ENCODE assay signal across 12 mouse cellular contexts in genomic region chr19:38479473-38479872, GRCm38 (mm10). TPM values are rescaled to one million over a fixed set of nuclear protein-coding genes. Genes with fewer than 3 reads are reported as not detected.
DNase-seq lines count a peak whose midpoint lies in the region; ATAC-seq and TF ChIP-seq lines count a peak whose summit lies in the region.
"Had no signal": no experiment of that assay in that cellular context is flagged by ENCODE, and none has a peak within 500 bp of the region (broad histone marks: within the 10 kb centered on the region; RNA-seq: fewer than 3 reads in every experiment).

No protein-coding gene starts in this region.

- peak overlapping the region; percentile 62 for H3K4me2 ChIP-seq in heart, embryonic 15.5 days
- 0 out of 2 replicates have a peak overlapping the region, but pooled peaks have one; percentile 14 for H3K4me2 ChIP-seq in stomach, embryonic 15.5 days
- no peak overlapping the region for H3K4me2 ChIP-seq in stomach, postnatal 0 days (replicated peaks; ENCODE audit: low read depth)
- H3K4me2 ChIP-seq in hindbrain, embryonic 14.5 days (replicated peaks): 0 out of 2 replicates have a peak overlapping the region, but pooled peaks have one; percentile 1

- no peak for ATAC-seq in heart, embryonic 15.5 days (replicated peaks; ENCODE audit: insufficient number of reproducible peaks, insufficient read depth, low FRiP score, low read depth)
- no peak for ATAC-seq in stomach, embryonic 15.5 days (ENCODE audit: insufficient read depth, low FRiP score, low read depth)
- no peak for ATAC-seq in stomach, postnatal 0 days (ENCODE audit: low FRiP score, low TSS enrichment)
- ATAC-seq in hindbrain, embryonic 14.5 days (ENCODE audit: low FRiP score): no peak
- ATAC-seq: activated CD4-positive, CD25-positive, alpha-beta regulatory T cell, adult 4 months had no signal

- TF ChIP-seq CTCF in stomach, postnatal 0 days (IDR thresholded peaks at IDR 0.05; ENCODE audit: low read depth): no peak

- intact Hi-C loops in heart, postnatal 36 days (cut with DNase I): loop anchor here (5.0 kb wide), 1 partner anchor 47 kb away; no protein-coding TSS in a partner anchor

- WGBS in heart, embryonic 15.5 days: 65% methylated on average over 5 of the region's 5 CpGs
- 74% methylated on average over 5 of the region's 5 CpGs for WGBS in stomach, embryonic 15.5 days
- WGBS in stomach, postnatal 0 days: 73% methylated on average over 5 of the region's 5 CpGs
- WGBS in hindbrain, embryonic 14.5 days: 82% methylated on average over 5 of the region's 5 CpGs

- H3K9me3 ChIP-seq in heart, embryonic 15.5 days (replicated peaks): no peaks in the 10 kb centered on the region
- H3K9me3 ChIP-seq in stomach, embryonic 15.5 days: no peaks in the 10 kb centered on the region
- no peaks in the 10 kb centered on the region for H3K9me3 ChIP-seq in stomach, postnatal 0 days (ENCODE audit: control insufficient read depth, low read length)
- no peaks in the 10 kb centered on the region for H3K9me3 ChIP-seq in hindbrain, embryonic 14.5 days (ENCODE audit: control insufficient read depth, low read length)

- TF ChIP-seq EP300 in stomach, postnatal 0 days (optimal IDR thresholded peaks at IDR 0.05): no peak

- peaks cover 9% of the 10 kb centered on the region; the same call in 1 of the 2 replicates for H3K27me3 ChIP-seq in heart, embryonic 15.5 days
- H3K27me3 ChIP-seq in stomach, embryonic 15.5 days (replicated peaks): 0 out of 2 replicates have a peak, but pooled peaks cover 3% of the 10 kb centered on the region
- H3K27me3 ChIP-seq in stomach, postnatal 0 days (ENCODE audit: control insufficient read depth, insufficient read depth, low read length): no peaks in the 10 kb centered on the region
- peaks cover 32% of the 10 kb centered on the region for H3K27me3 ChIP-seq in hindbrain, embryonic 14.5 days (ENCODE audit: control insufficient read depth, insufficient read depth, low read length)

- no peaks in the 10 kb centered on the region for H3K36me3 ChIP-seq in heart, embryonic 15.5 days
- H3K36me3 ChIP-seq in stomach, embryonic 15.5 days: no peaks in the 10 kb centered on the region
- no peaks in the 10 kb centered on the region for H3K36me3 ChIP-seq in stomach, postnatal 0 days (ENCODE audit: control insufficient read depth, insufficient read depth, low read length)
- H3K36me3 ChIP-seq in hindbrain, embryonic 14.5 days (replicated peaks; ENCODE audit: control insufficient read depth, insufficient read depth): no peaks in the 10 kb centered on the region

- no peak overlapping the region for H3K9ac ChIP-seq in heart, embryonic 15.5 days
- no peak overlapping the region for H3K9ac ChIP-seq in stomach, embryonic 15.5 days
- H3K9ac ChIP-seq in stomach, postnatal 0 days (ENCODE audit: low read length): no peak overlapping the region
- no peak overlapping the region for H3K9ac ChIP-seq in hindbrain, embryonic 14.5 days

- DNase-seq in heart, postnatal 36 days: no peak
- DNase-seq in stomach, postnatal 0 days (ENCODE audit: low spot score): no peak
- DNase-seq in hindbrain, embryonic 14.5 days (ENCODE audit: low spot score): no peak
- DNase-seq in layer of hippocampus, adult 18-20 months (ENCODE audit: low spot score in 2 of 2): no peak
- no peak for DNase-seq in urinary bladder, postnatal 10 days (ENCODE audit: low spot score)
- DNase-seq: cerebellum, adult 2 months; kidney, postnatal 25 days; right cerebral cortex, postnatal 25 days; thymus, postnatal 14 days had no signal

- no peak overlapping the region for H3K4me3 ChIP-seq in heart, embryonic 15.5 days
- no peak overlapping the region for H3K4me3 ChIP-seq in stomach, embryonic 15.5 days (replicated peaks)
- H3K4me3 ChIP-seq in stomach, postnatal 0 days (ENCODE audit: low read depth, low read length): no peak overlapping the region
- H3K4me3 ChIP-seq in hindbrain, embryonic 14.5 days (replicated peaks; ENCODE audit: low read length): no peak overlapping the region

- H3K4me1 ChIP-seq in heart, embryonic 15.5 days (replicated peaks): peaks cover 35% of the 10 kb centered on the region
- H3K4me1 ChIP-seq in stomach, embryonic 15.5 days: 0 out of 2 replicates have a peak, but pooled peaks cover 8% of the 10 kb centered on the region
- no peaks in the 10 kb centered on the region for H3K4me1 ChIP-seq in stomach, postnatal 0 days (replicated peaks; ENCODE audit: control insufficient read depth, insufficient read depth)
- peaks cover 36% of the 10 kb centered on the region for H3K4me1 ChIP-seq in hindbrain, embryonic 14.5 days (replicated peaks; ENCODE audit: control insufficient read depth, insufficient read depth, low read length)

- H3K27ac ChIP-seq in heart, embryonic 15.5 days: peak overlapping the region; percentile 85
- H3K27ac ChIP-seq in stomach, embryonic 15.5 days: no peak overlapping the region
- H3K27ac ChIP-seq in stomach, postnatal 0 days (replicated peaks): no peak overlapping the region
- H3K27ac ChIP-seq in hindbrain, embryonic 14.5 days: peak overlapping the region; percentile 56

RNA-seq across cellular contexts. Expression of gene Plce1, which starts 1.4 kb away (rescaled TPM):
- polyA plus RNA-seq in heart, embryonic 15.5 days (2015; fragmentation: Nextera tagmentation; extraction: Ambion mirVana): 7.3 and 7.8 TPM in 2 replicates
- 10 to 100 TPM; 21.7 to 23.2 TPM for total RNA-seq in heart, postnatal 36 days (2021)
- polyA plus RNA-seq in stomach, embryonic 15.5 days (2015; fragmentation: Nextera tagmentation; extraction: Ambion mirVana): 8.7 and 9.3 TPM in 2 replicates
- polyA plus RNA-seq in stomach, postnatal 0 days (2015; fragmentation: Nextera tagmentation; extraction: Ambion mirVana): 6.2 and 7.2 TPM in 2 replicates
- 4.3 and 4.7 TPM in 2 replicates for polyA plus RNA-seq in hindbrain, embryonic 14.5 days (2014; fragmentation: Nextera tagmentation; extraction: Ambion mirVana)
- 10 to 100 TPM; 11.9 to 13.7 TPM for total RNA-seq in layer of hippocampus, adult 18-20 months (2021)

Comparison
In these comparisons a context has a peak if more than half of its experiments do, and no peak if none do; other contexts are left out.
1. H3K27ac ChIP-seq: peak in heart, embryonic 15.5 days (single experiment) and hindbrain, embryonic 14.5 days (single experiment); none in stomach, embryonic 15.5 days (single experiment) and stomach, postnatal 0 days (single experiment).